Mouse (Mus musculus): ENCODE data around the gene Mrpl20. TPM values are rescaled to one million over a fixed set of nuclear protein-coding genes. Genes with fewer than 3 reads are reported as not detected.
A peak's percentile ranks its signal among the peaks of the same experiment; 100 is the strongest.

Gene Mrpl20
- polyA plus RNA-seq, 1 experiment from 2014 or later = 267 TPM

- no peak within 1 kb of the TSS for H3K9ac ChIP-seq (ENCODE audit: low read depth, low read length)
- no peak within 1 kb of the TSS for H3K4me2 ChIP-seq (ENCODE audit: low read length)
- H3K27ac ChIP-seq (ENCODE audit: low read depth, low read length) = no peak within 1 kb of the TSS
- no peaks in the 10 kb centered on the region for H3K27me3 ChIP-seq (replicated peaks; ENCODE audit: control insufficient read depth, insufficient read depth, low read length)
- H3K4me1 ChIP-seq (ENCODE audit: control insufficient read depth, insufficient read depth, low read depth, low read length) = no peaks in the 10 kb centered on the region
- H3K36me3 ChIP-seq (ENCODE audit: control insufficient read depth, insufficient read depth, low read length) = no peaks in the 10 kb centered on the region
- no peak for ATAC-seq
- 64% methylated on average over 3 of the region's 3 CpGs for WGBS
- no peaks in the 10 kb centered on the region for H3K9me3 ChIP-seq (ENCODE audit: control insufficient read depth, low read length)
- no peak within 1 kb of the TSS for H3K4me3 ChIP-seq (ENCODE audit: low read length)
Measured at GRCm38 (mm10) chr4:155790021-155790489, 12.6 kb upstream of the Mrpl20 start, which contains the start of gene Ankrd65. Gene Ankrd65, plus strand, starts transcription at chr4:155790439.

GRCm38 (mm10) chr4:155790650-155791161, 12.0 kb upstream of the Mrpl20 start:
- Histone ChIP-seq H3K9me3 (ENCODE audit: control insufficient read depth, low read length) (no peaks in the 10 kb centered on the region), H3K9ac (ENCODE audit: low read depth, low read length) (no peak overlapping the region)

DNA sequence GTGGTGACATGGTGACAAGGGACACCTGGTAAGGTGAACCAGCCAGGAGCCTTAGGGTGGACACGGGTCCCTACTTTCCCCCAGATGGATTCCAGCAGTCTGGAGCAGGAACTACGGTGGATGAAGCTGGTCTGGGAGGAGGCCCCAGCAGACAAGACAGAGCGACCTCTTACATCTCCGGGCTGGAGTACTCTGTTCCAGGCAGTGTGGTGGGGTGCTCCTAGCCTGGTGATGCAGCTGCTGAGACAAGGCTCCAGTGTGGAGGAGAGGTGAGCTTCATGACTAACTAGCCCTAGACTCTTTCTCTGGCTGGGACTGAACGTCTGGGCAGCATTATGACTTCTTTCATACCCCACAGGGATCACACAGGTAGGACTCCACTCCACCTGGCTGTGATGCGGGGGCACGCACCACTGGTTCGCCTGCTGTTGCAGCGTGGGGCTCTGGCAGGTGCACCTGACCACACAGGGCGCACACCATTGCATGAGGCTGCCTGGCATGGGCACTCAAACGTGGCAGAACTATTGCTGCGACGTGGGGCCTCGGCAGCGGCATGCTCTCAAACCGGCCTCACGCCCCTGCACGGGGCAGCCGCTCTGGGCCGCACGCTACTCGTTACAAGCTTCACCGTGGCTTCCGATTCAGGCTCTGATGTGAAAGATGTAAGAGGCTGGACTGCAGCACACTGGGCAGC, 11.3 kb upstream of the Mrpl20 start:
- Histone ChIP-seq H3K4me1 (ENCODE audit: control insufficient read depth, insufficient read depth, low read depth, low read length) (no peaks in the 10 kb centered on the region), H3K9ac (ENCODE audit: low read depth, low read length) (no peak overlapping the region), H3K36me3 (ENCODE audit: control insufficient read depth, insufficient read depth, low read length) (no peaks in the 10 kb centered on the region), H3K9me3 (ENCODE audit: control insufficient read depth, low read length) (no peaks in the 10 kb centered on the region), H3K4me3 (ENCODE audit: low read length) (no peak overlapping the region), H3K4me2 (ENCODE audit: low read length) (no peak overlapping the region), H3K27ac (ENCODE audit: low read depth, low read length) (no peak overlapping the region), H3K27me3 (replicated peaks; ENCODE audit: control insufficient read depth, insufficient read depth, low read length) (no peaks in the 10 kb centered on the region)
- 78% methylated on average over 24 of the region's 24 CpGs for WGBS
- ATAC-seq = no peak

More at GRCm38 (mm10) chr4:155790650-155791161, 12.0 kb upstream of the Mrpl20 start:
- Histone ChIP-seq H3K27ac (ENCODE audit: low read depth, low read length) (no peak overlapping the region), H3K27me3 (replicated peaks; ENCODE audit: control insufficient read depth, insufficient read depth, low read length) (no peaks in the 10 kb centered on the region), H3K4me2 (ENCODE audit: low read length) (no peak overlapping the region), H3K4me3 (ENCODE audit: low read length) (no peak overlapping the region), H3K4me1 (ENCODE audit: control insufficient read depth, insufficient read depth, low read depth, low read length) (no peaks in the 10 kb centered on the region), H3K36me3 (ENCODE audit: control insufficient read depth, insufficient read depth, low read length) (no peaks in the 10 kb centered on the region)
- 67% methylated on average over 3 of the region's 3 CpGs for WGBS
- no peak for ATAC-seq

DNA sequence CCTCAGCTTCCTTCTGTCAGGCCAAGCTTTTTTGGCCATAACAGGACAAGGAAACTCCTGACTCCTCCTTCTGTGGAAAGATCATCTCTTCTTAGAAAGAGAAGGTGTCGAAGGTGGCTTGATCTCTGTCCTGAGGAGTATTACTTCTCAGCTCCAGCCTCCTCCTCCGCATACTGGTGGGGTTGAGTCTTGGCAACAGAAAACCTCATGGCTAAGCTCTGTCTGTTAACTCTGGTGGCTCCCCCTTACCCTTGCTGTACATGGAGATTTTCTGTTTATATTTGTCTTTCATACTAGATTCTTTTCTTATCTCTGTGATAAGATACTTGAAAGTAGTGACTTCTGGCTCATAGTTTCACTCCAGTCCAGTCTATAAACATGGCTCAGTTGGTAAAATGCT, 8.9 kb upstream of the Mrpl20 start:
- H3K9ac ChIP-seq (ENCODE audit: low read depth, low read length) = no peak overlapping the region
- H3K4me2 ChIP-seq (ENCODE audit: low read length) = no peak overlapping the region
- no peaks in the 10 kb centered on the region for H3K9me3 ChIP-seq (ENCODE audit: control insufficient read depth, low read length)
- H3K27ac ChIP-seq (ENCODE audit: low read depth, low read length) = no peak overlapping the region
- H3K4me1 ChIP-seq (ENCODE audit: control insufficient read depth, insufficient read depth, low read depth, low read length) = no peaks in the 10 kb centered on the region
- H3K4me3 ChIP-seq (ENCODE audit: low read length) = no peak overlapping the region
- H3K27me3 ChIP-seq (replicated peaks; ENCODE audit: control insufficient read depth, insufficient read depth, low read length) = no peaks in the 10 kb centered on the region; the same call in 1 of the 2 replicates
- 85% methylated on average over 2 of the region's 2 CpGs for WGBS
- no peak for ATAC-seq
- H3K36me3 ChIP-seq (ENCODE audit: control insufficient read depth, insufficient read depth, low read length) = no peaks in the 10 kb centered on the region

- Histone ChIP-seq H3K9ac (ENCODE audit: low read depth, low read length) (no peak overlapping the region), H3K36me3 (ENCODE audit: control insufficient read depth, insufficient read depth, low read length) (peaks cover 4% of the 10 kb centered on the region; the same call in 1 of the 2 replicates), H3K27ac (ENCODE audit: low read depth, low read length) (no peak overlapping the region), H3K4me2 (ENCODE audit: low read length) (no peak overlapping the region), H3K4me3 (ENCODE audit: low read length) (no peak overlapping the region), H3K9me3 (ENCODE audit: control insufficient read depth, low read length) (no peaks in the 10 kb centered on the region), H3K27me3 (replicated peaks; ENCODE audit: control insufficient read depth, insufficient read depth, low read length) (no peaks in the 10 kb centered on the region), H3K4me1 (ENCODE audit: control insufficient read depth, insufficient read depth, low read depth, low read length) (peaks cover 14% of the 10 kb centered on the region)
- no peak for ATAC-seq
- 100% methylated on average over 1 of the region's 1 CpGs for WGBS
Measured at GRCm38 (mm10) chr4:155802075-155802474, 603 bp upstream of the Mrpl20 start.

GRCm38 (mm10) chr4:155803340-155804041, 813 bp downstream of the Mrpl20 start:
- Histone ChIP-seq H3K27ac (ENCODE audit: low read depth, low read length) (peak overlapping the region; percentile 77), H3K4me3 (ENCODE audit: low read length) (peak overlapping the region; percentile 93), H3K9ac (ENCODE audit: low read depth, low read length) (peak overlapping the region; percentile 89), H3K4me1 (ENCODE audit: control insufficient read depth, insufficient read depth, low read depth, low read length) (peaks cover 14% of the 10 kb centered on the region), H3K4me2 (ENCODE audit: low read length) (peak overlapping the region; percentile 82), H3K9me3 (ENCODE audit: control insufficient read depth, low read length) (no peaks in the 10 kb centered on the region), H3K27me3 (replicated peaks; ENCODE audit: control insufficient read depth, insufficient read depth, low read length) (no peaks in the 10 kb centered on the region), H3K36me3 (ENCODE audit: control insufficient read depth, insufficient read depth, low read length) (peaks cover 12% of the 10 kb centered on the region)
- peak; percentile 98 for ATAC-seq
- WGBS = under 1% methylated on average over 54 of the region's 58 CpGs

DNA sequence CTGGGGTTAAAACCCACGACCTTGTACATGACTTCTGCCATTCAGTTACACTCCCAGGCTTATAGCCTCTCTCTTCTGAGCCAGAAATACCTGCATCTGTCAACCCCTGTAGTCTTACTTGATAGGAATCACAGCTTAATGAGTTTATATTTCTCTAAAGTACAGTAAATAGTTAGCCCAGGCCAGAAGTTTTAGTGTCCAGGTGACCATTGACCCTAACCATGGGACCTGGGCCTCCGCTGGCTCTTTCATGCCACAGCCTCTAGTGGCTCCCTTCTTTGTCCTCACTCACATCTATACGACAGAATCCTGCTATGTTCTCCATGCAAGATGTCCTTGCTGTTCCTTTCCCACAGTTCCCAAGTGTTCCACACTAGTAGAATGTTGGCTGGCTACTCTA, 5.2 kb downstream of the Mrpl20 start:
- H3K9ac ChIP-seq (ENCODE audit: low read depth, low read length) = no peak overlapping the region
- H3K9me3 ChIP-seq (ENCODE audit: control insufficient read depth, low read length) = no peaks in the 10 kb centered on the region
- H3K4me2 ChIP-seq (ENCODE audit: low read length) = no peak overlapping the region
- no peak for ATAC-seq
- H3K4me1 ChIP-seq (ENCODE audit: control insufficient read depth, insufficient read depth, low read depth, low read length) = peaks cover 17% of the 10 kb centered on the region
- no peak overlapping the region for H3K4me3 ChIP-seq (ENCODE audit: low read length)
- no peaks in the 10 kb centered on the region for H3K27me3 ChIP-seq (replicated peaks; ENCODE audit: control insufficient read depth, insufficient read depth, low read length)
- H3K36me3 ChIP-seq (ENCODE audit: control insufficient read depth, insufficient read depth, low read length) = peaks cover 30% of the 10 kb centered on the region
- WGBS = 95% methylated on average over 3 of the region's 3 CpGs
- no peak overlapping the region for H3K27ac ChIP-seq (ENCODE audit: low read depth, low read length)

DNA sequence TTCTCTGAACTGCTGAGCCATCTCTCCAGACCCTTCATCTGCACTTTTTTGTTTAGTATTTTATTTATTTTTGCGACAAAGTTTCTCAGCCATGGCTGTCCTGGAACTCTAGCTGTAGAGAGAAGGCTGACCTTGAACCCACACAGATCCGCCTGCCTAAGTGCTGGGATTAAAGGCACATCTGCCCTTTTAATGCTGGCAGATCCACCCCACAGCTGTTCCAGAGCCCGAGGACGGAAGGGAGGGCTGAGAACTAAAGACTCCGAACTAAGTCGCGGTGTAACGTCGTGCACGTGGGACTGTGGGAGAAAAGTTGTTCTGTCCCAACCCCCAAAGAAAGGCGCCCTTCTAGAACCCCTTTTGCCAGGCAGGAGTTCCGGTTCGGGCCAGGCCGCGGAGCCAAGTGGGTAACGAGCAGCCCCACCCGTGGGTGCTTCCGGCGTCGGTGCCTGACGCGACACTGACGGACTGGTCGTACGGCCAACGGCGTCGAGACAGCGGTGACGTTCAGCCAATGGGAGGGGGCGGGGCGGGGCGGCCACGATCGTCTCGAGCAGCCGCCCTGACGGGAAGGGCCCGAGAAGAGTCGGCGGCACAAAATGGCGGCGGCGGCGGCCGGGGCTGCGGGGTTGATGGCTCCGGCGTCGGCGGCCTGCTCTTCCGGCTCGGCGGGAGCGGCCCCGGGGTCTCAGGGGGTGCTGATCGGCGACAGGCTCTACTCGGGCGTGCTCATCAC, 9.4 kb downstream of the Mrpl20 start, which contains the start of gene Ccnl2:
TSS of gene Ccnl2 (plus strand) at position 561 of the 736 bp plus-strand sequence.
- no peaks in the 10 kb centered on the region for H3K27me3 ChIP-seq (replicated peaks; ENCODE audit: control insufficient read depth, insufficient read depth, low read length)
- H3K4me1 ChIP-seq (ENCODE audit: control insufficient read depth, insufficient read depth, low read depth, low read length) = peaks cover 19% of the 10 kb centered on the region
- ATAC-seq = peak; percentile 99
- no peaks in the 10 kb centered on the region for H3K9me3 ChIP-seq (ENCODE audit: control insufficient read depth, low read length)
- peak within 1 kb of the TSS; percentile 87 for H3K4me2 ChIP-seq (ENCODE audit: low read length)
- peak within 1 kb of the TSS; percentile 91 for H3K27ac ChIP-seq (ENCODE audit: low read depth, low read length)
- H3K36me3 ChIP-seq (ENCODE audit: control insufficient read depth, insufficient read depth, low read length) = peaks cover 45% of the 10 kb centered on the region
- H3K4me3 ChIP-seq (ENCODE audit: low read length) = peak within 1 kb of the TSS; percentile 96
- WGBS = under 1% methylated on average over 56 of the region's 60 CpGs
- H3K9ac ChIP-seq (ENCODE audit: low read depth, low read length) = peak within 1 kb of the TSS; percentile 98

Measured in hindbrain, embryonic 16.5 days (tissue).